Mouse (Mus musculus): ENCODE measurements around the gene Irak4.

The Irak4 gene

DNA sequence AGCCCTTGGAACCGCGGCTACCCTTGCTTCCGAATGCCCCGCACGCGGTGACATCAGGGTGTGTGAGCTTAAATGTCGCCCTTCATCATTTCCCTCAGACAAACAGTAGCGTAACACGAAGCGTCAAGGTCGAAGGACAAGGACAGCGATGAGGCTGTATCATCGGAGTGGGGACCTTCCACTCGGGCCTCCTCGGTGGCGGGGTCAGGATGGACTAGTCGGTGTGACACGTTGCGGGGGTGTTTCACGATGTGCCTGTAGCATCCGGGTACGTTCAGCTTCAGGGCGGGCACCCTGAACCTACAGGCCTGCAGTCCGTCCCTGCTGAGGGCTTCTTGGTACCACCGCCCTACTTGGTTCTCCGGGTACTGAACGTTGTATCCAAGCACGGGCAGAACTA, 20.2 kb upstream of the Irak4 start:
- Histone ChIP-seq H3K36me3 (ENCODE audit: insufficient read depth, low read length) (no peaks in the 10 kb centered on the region), H3K4me3 (replicated peaks; ENCODE audit: low read length) (peak overlapping the region; percentile 57), H3K9me3 (ENCODE audit: low read length) (no peaks in the 10 kb centered on the region), H3K4me1 (replicated peaks; ENCODE audit: low read depth, low read length) (peaks cover 12% of the 10 kb centered on the region; the same call in 1 of the 2 replicates), H3K27me3 (ENCODE audit: insufficient read depth, low read length) (peaks cover 33% of the 10 kb centered on the region)
- no peak for TF ChIP-seq NANOG (IDR thresholded peaks at IDR 0.05; ENCODE audit: borderline replicate concordance, low read length)
- no peak for TF ChIP-seq CTCF (conservative IDR thresholded peaks at IDR 0.05; ENCODE audit: low read length)
- no peak for TF ChIP-seq POU5F1 (IDR thresholded peaks at IDR 0.05; ENCODE audit: borderline replicate concordance, low read length)

DNA sequence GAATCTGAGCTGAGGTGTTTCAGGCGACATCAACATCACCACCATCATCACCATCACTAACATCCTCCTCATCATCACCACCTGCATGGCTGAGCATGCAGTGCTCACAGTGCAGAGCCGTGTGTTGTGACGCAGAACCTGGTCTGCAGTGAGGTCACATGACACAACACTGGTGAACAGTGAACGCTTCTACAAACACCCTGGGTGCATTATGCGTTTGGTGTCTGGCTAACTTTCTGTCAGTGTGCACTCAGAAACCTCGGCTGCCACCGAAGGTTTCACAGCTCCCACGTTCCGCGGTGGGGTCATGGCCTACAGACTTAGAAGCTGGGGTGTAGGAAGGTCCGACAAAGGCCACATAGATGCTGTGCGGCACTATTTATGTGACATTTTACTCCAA, 18.5 kb upstream of the Irak4 start:
- TF ChIP-seq POU5F1 (IDR thresholded peaks at IDR 0.05; ENCODE audit: borderline replicate concordance, low read length): no peak
- no peak for TF ChIP-seq NANOG (IDR thresholded peaks at IDR 0.05; ENCODE audit: borderline replicate concordance, low read length)
- TF ChIP-seq CTCF (conservative IDR thresholded peaks at IDR 0.05; ENCODE audit: low read length): no peak
- no peak overlapping the region for H3K4me3 ChIP-seq (replicated peaks; ENCODE audit: low read length)
- peaks cover 8% of the 10 kb centered on the region; the same call in 1 of the 2 replicates for H3K4me1 ChIP-seq (replicated peaks; ENCODE audit: low read depth, low read length)
- H3K9me3 ChIP-seq (ENCODE audit: low read length): no peaks in the 10 kb centered on the region
- peaks cover 21% of the 10 kb centered on the region for H3K27me3 ChIP-seq (ENCODE audit: insufficient read depth, low read length)
- no peaks in the 10 kb centered on the region for H3K36me3 ChIP-seq (ENCODE audit: insufficient read depth, low read length)

DNA sequence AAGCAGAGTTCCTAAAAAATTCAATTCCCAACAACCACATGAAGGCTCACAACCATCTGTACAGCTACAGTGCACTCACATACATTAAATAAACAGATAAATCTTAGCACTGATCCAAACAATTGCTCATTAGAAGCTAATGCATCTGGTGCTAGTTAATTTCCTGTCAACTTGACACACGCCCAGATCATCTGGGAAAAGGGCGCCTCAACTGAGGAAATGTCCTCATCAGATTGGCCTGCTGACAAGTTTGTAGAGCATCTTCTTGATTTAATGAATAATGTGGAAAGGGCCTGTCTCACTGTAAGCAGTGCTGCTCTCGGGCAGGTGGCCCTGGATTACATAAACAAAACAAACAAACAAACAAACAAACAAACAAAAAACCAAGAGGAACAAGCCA, 12.9 kb upstream of the Irak4 start:
- H3K4me3 ChIP-seq (replicated peaks; ENCODE audit: low read length): no peak overlapping the region
- TF ChIP-seq POU5F1 (IDR thresholded peaks at IDR 0.05; ENCODE audit: borderline replicate concordance, low read length) (no peak), NANOG (IDR thresholded peaks at IDR 0.05; ENCODE audit: borderline replicate concordance, low read length) (no peak), CTCF (conservative IDR thresholded peaks at IDR 0.05; ENCODE audit: low read length) (no peak)
- H3K9me3 ChIP-seq (ENCODE audit: low read length): no peaks in the 10 kb centered on the region
- H3K36me3 ChIP-seq (ENCODE audit: insufficient read depth, low read length): peaks cover 7% of the 10 kb centered on the region; the same call in 1 of the 2 replicates
- H3K27me3 ChIP-seq (ENCODE audit: insufficient read depth, low read length): no peaks in the 10 kb centered on the region
- no peaks in the 10 kb centered on the region for H3K4me1 ChIP-seq (replicated peaks; ENCODE audit: low read depth, low read length)

DNA sequence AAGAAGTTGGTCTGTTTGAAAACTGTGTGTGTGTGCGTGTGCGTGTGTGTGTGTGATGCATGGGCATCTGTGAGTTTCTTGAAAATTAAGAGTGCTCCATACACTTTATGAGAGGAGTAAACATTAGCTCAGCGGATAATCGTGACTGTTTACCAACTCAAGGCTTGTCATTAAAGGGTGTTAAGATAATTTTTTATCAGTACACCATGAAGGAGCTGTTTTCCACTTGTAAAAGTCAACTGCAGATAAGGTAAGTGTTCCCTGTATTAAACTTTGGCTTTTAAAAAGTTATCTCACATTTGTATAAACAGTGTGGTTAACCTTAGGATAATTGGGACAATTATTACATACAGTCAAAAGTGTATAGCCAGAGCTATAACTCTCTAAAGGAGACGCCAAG, 11.1 kb upstream of the Irak4 start:
- Histone ChIP-seq H3K4me3 (replicated peaks; ENCODE audit: low read length) (no peak overlapping the region), H3K36me3 (ENCODE audit: insufficient read depth, low read length) (peaks cover 7% of the 10 kb centered on the region; the same call in 1 of the 2 replicates)
- no peak for TF ChIP-seq NANOG (IDR thresholded peaks at IDR 0.05; ENCODE audit: borderline replicate concordance, low read length)
- no peak for TF ChIP-seq CTCF (conservative IDR thresholded peaks at IDR 0.05; ENCODE audit: low read length)
- no peak for TF ChIP-seq POU5F1 (IDR thresholded peaks at IDR 0.05; ENCODE audit: borderline replicate concordance, low read length)

DNA sequence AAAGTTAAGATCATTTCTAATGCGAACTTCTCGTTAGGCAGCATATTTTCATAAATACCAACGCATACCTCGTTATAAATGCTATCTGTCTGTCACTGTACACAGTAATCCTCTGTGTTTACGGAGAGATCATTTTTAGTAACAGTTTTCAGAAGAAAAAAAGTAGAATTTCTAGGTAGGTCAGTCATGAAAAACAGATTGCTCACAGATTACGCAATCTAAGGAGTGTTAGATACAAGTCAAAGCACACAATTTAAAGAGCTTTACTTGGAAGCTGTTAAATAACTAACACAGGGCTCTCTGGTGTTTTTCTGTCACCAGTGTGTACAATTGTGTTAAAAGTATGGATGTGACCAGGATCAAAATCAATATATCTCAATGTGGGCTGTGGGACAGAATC, 10.5 kb upstream of the Irak4 start:
- peaks cover 7% of the 10 kb centered on the region; the same call in 1 of the 2 replicates for H3K36me3 ChIP-seq (ENCODE audit: insufficient read depth, low read length)
- TF ChIP-seq POU5F1 (IDR thresholded peaks at IDR 0.05; ENCODE audit: borderline replicate concordance, low read length): no peak
- no peak overlapping the region for H3K4me3 ChIP-seq (replicated peaks; ENCODE audit: low read length)
- H3K9me3 ChIP-seq (ENCODE audit: low read length): no peaks in the 10 kb centered on the region
- no peaks in the 10 kb centered on the region for H3K27me3 ChIP-seq (ENCODE audit: insufficient read depth, low read length)
- H3K4me1 ChIP-seq (replicated peaks; ENCODE audit: low read depth, low read length): peaks cover 4% of the 10 kb centered on the region; the same call in 1 of the 2 replicates

More for the DNA sequence above, 11.1 kb upstream of the Irak4 start:
- H3K27me3 ChIP-seq (ENCODE audit: insufficient read depth, low read length): no peaks in the 10 kb centered on the region
- peaks cover 4% of the 10 kb centered on the region; the same call in 1 of the 2 replicates for H3K4me1 ChIP-seq (replicated peaks; ENCODE audit: low read depth, low read length)
- no peaks in the 10 kb centered on the region for H3K9me3 ChIP-seq (ENCODE audit: low read length)

DNA sequence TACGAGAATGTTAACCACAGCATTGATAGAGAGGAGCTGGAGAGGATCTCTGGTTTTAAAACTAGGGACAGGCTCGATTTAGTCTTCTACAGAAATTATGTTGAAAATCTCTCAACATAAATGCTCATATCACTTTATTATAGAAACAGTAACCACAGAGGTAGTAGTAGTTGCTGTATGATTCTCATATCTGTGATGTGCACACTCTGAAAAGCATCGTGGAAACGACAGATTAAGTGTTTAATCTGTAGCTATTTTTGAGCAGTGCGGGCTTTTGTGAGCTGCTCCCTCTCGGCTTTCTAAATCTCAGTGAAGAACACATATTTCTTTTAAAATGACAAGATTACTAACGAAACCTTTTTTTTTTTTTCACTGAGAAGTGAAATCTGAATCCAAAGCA, 7.9 kb upstream of the Irak4 start:
- Histone ChIP-seq H3K36me3 (ENCODE audit: insufficient read depth, low read length) (peaks cover 7% of the 10 kb centered on the region; the same call in 1 of the 2 replicates), H3K9me3 (ENCODE audit: low read length) (no peaks in the 10 kb centered on the region), H3K4me3 (replicated peaks; ENCODE audit: low read length) (no peak overlapping the region), H3K4me1 (replicated peaks; ENCODE audit: low read depth, low read length) (peaks cover 4% of the 10 kb centered on the region; the same call in 1 of the 2 replicates), H3K27me3 (ENCODE audit: insufficient read depth, low read length) (peaks cover 3% of the 10 kb centered on the region; the same call in 1 of the 2 replicates)
- no peak for TF ChIP-seq NANOG (IDR thresholded peaks at IDR 0.05; ENCODE audit: borderline replicate concordance, low read length)
- no peak for TF ChIP-seq POU5F1 (IDR thresholded peaks at IDR 0.05; ENCODE audit: borderline replicate concordance, low read length)

DNA sequence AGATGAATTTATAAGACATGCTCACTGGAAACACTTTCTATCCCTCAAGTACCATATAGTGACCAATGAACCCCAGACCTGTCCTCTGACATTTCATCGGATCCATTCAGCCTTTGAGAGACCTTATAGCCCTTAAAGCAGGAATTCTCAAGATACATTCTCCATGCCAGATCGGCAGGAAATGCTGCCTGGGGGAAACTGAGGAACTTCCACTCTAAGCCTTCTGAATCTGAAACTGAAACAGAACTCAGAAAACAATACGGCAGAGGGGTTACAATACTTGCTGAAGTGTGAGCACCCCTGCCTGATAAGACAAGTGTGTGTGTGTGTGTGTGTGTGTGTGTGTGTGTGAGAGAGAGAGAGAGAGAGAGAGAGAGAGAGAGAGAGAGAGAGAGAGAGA, 4.1 kb upstream of the Irak4 start:
- H3K27me3 ChIP-seq (ENCODE audit: insufficient read depth, low read length): peaks cover 9% of the 10 kb centered on the region
- TF ChIP-seq NANOG (IDR thresholded peaks at IDR 0.05; ENCODE audit: borderline replicate concordance, low read length) (no peak), CTCF (conservative IDR thresholded peaks at IDR 0.05; ENCODE audit: low read length) (no peak), POU5F1 (IDR thresholded peaks at IDR 0.05; ENCODE audit: borderline replicate concordance, low read length) (no peak)
- H3K4me1 ChIP-seq (replicated peaks; ENCODE audit: low read depth, low read length): peaks cover 15% of the 10 kb centered on the region; the same call in 1 of the 2 replicates
- H3K4me3 ChIP-seq (replicated peaks; ENCODE audit: low read length): no peak overlapping the region
- no peaks in the 10 kb centered on the region for H3K36me3 ChIP-seq (ENCODE audit: insufficient read depth, low read length)
- no peaks in the 10 kb centered on the region for H3K9me3 ChIP-seq (ENCODE audit: low read length)

DNA sequence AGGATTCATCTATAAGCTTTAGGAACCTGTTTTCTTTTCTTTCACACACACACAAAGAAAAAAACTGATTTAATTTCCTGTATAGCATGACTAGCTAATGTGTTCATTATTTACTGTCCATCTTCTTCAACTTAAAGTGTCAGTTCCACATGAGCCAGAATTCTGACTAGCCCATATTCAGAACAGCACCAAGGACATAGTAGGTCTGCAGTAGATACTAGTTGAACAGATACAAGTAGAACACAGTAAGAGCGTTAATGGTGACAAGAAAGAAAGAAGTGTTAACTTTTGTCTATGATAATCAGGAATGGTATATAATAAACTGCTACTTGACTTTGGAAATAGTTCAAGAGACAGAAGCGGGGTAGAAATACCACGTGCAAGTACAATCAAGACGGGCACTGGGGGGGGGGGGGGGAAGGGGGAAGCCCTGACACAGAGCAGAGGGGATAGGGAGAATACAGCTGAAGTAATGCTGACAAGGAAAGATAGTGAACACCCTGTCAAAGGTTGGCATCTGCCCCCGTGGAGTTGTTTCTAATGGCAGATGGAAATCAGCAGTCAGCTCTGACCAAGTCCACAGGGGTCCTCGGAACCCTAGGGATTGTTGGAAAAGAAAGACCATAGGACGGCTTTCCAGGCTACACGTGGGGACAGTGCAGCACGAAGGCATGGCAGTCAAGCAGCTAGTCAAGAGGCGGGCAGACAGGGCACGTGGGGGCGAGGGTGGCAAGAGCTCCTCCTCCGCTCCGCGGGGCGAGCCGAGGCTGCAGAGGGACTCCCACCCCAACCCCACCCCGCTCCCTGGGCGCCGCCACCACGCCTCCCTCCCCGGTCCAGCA, 655 bp upstream of the Irak4 start:
- H3K4me3 ChIP-seq (replicated peaks; ENCODE audit: low read length): peak overlapping the region; percentile 90
- no peaks in the 10 kb centered on the region for H3K9me3 ChIP-seq (ENCODE audit: low read length)
- H3K4me1 ChIP-seq (replicated peaks; ENCODE audit: low read depth, low read length): peaks cover 12% of the 10 kb centered on the region; the same call in 1 of the 2 replicates
- H3K36me3 ChIP-seq (ENCODE audit: insufficient read depth, low read length): no peaks in the 10 kb centered on the region
- peaks cover 14% of the 10 kb centered on the region for H3K27me3 ChIP-seq (ENCODE audit: insufficient read depth, low read length)
- TF ChIP-seq NANOG (IDR thresholded peaks at IDR 0.05; ENCODE audit: borderline replicate concordance, low read length) (no peak), POU5F1 (IDR thresholded peaks at IDR 0.05; ENCODE audit: borderline replicate concordance, low read length) (no peak), CTCF (conservative IDR thresholded peaks at IDR 0.05; ENCODE audit: low read length) (no peak)

Data from E14TG2a.4 (cell line).